Mouse (Mus musculus) brain, embryonic 14.5 days (tissue): ENCODE data around the gene Irak2.

ENCODE experiments used
- CTCF ChIP-seq: fragments of 200-500 bp; IDR thresholded peaks from 2 replicates; pipeline ENCODE4 v1.5.1; 2012; ENCODE audit warnings: inconsistent platforms, mild to moderate bottlenecking, moderate library complexity, borderline replicate concordance; ENCODE audit not compliant: insufficient read depth, insufficient read length; ENCODE audit errors: extremely low read depth
- POLR2A ChIP-seq: fragments of 200-500 bp; IDR thresholded peaks from 2 replicates; pipeline ENCODE4 v1.6.1; 2012; ENCODE audit warnings: mild to moderate bottlenecking, inconsistent platforms, borderline replicate concordance; ENCODE audit not compliant: poor library complexity, insufficient read depth, insufficient read length, severe bottlenecking; ENCODE audit errors: extremely low read depth

GRCm38 (mm10) chr6:113741425-113741824, 103.2 kb downstream of the Irak2 start:
- TF ChIP-seq POLR2A (no peak), CTCF (no peak)
